22 mouse cellular contexts compared by ENCODE assay signal in genomic region chr16:19912582-19912981, GRCm38 (mm10).
DNase-seq lines count a peak whose midpoint lies in the region; ATAC-seq and TF ChIP-seq lines count a peak whose summit lies in the region.
"Had no signal": no experiment of that assay in that cellular context is flagged by ENCODE, and none has a peak within 500 bp of the region (broad histone marks: within the 10 kb centered on the region; RNA-seq: fewer than 3 reads in every experiment).

No protein-coding gene starts in this region.

- H3K4me3 ChIP-seq in liver, postnatal 0 days (ENCODE audit: low read depth, low read length): no peak overlapping the region
- H3K4me3 ChIP-seq in liver, embryonic 11.5 days (ENCODE audit: low read depth, low read length): no peak overlapping the region
- no peak overlapping the region for H3K4me3 ChIP-seq in brown adipose tissue, adult 24 weeks (ENCODE audit: insufficient read depth, low read depth, low read length)
- H3K4me3 ChIP-seq in forebrain, embryonic 14.5 days (ENCODE audit: low read depth, low read length): no peak overlapping the region
- H3K4me3 ChIP-seq: embryonic facial prominence, embryonic 15.5 days; erythroblast, embryonic 14.5 days; heart, embryonic 13.5 days; hindbrain, embryonic 12.5 days had no signal

- H3K36me3 ChIP-seq in liver, postnatal 0 days (replicated peaks; ENCODE audit: insufficient read depth, low read length): no peaks in the 10 kb centered on the region
- no peaks in the 10 kb centered on the region for H3K36me3 ChIP-seq in liver, embryonic 11.5 days (ENCODE audit: control insufficient read depth, insufficient read depth, low read length)
- no peaks in the 10 kb centered on the region for H3K36me3 ChIP-seq in forebrain, embryonic 14.5 days (ENCODE audit: control insufficient read depth, insufficient read depth, low read length)
- H3K36me3 ChIP-seq: embryonic facial prominence, embryonic 15.5 days; heart, embryonic 13.5 days; hindbrain, embryonic 12.5 days had no signal

- TF ChIP-seq CTCF in liver, postnatal 0 days (IDR thresholded peaks at IDR 0.05; ENCODE audit: low read depth): no peak

- H3K4me1 ChIP-seq in liver, postnatal 0 days (ENCODE audit: insufficient read depth): 0 out of 2 replicates have a peak, but pooled peaks cover 5% of the 10 kb centered on the region
- no peaks in the 10 kb centered on the region for H3K4me1 ChIP-seq in liver, embryonic 11.5 days (replicated peaks; ENCODE audit: control insufficient read depth, insufficient read depth, low read length)
- peaks cover 6% of the 10 kb centered on the region for H3K4me1 ChIP-seq in brown adipose tissue, adult 24 weeks (ENCODE audit: control insufficient read depth, insufficient read depth, insufficient read length, low read length)
- H3K4me1 ChIP-seq in forebrain, embryonic 14.5 days (ENCODE audit: control insufficient read depth, insufficient read depth, low read length): no peaks in the 10 kb centered on the region
- H3K4me1 ChIP-seq: embryonic facial prominence, embryonic 15.5 days; heart, embryonic 13.5 days; hindbrain, embryonic 12.5 days had no signal

- H3K27ac ChIP-seq in liver, postnatal 0 days (ENCODE audit: low read depth): peak overlapping the region; percentile 39; the same call in 1 of the 2 replicates
- no peak overlapping the region for H3K27ac ChIP-seq in liver, embryonic 11.5 days (ENCODE audit: low read depth, low read length)
- peak overlapping the region; percentile 31 for H3K27ac ChIP-seq in brown adipose tissue, adult 24 weeks (replicated peaks; ENCODE audit: low read depth, low read length)
- no peak overlapping the region for H3K27ac ChIP-seq in forebrain, embryonic 14.5 days (ENCODE audit: low read depth, low read length)
- H3K27ac ChIP-seq: embryonic facial prominence, embryonic 15.5 days; heart, embryonic 13.5 days; hindbrain, embryonic 12.5 days had no signal

- WGBS in liver, postnatal 0 days (ENCODE audit: insufficient replicate concordance): 38% methylated on average over 2 of the region's 2 CpGs
- WGBS in liver, embryonic 11.5 days: 51% methylated on average over 2 of the region's 2 CpGs
- WGBS in forebrain, embryonic 14.5 days: 86% methylated on average over 2 of the region's 2 CpGs

- TF ChIP-seq EP300 in liver, postnatal 0 days (IDR thresholded peaks at IDR 0.05; ENCODE audit: low read depth): no peak

- no peak overlapping the region for H3K9ac ChIP-seq in liver, postnatal 0 days (replicated peaks)
- H3K9ac ChIP-seq in liver, embryonic 11.5 days (ENCODE audit: low read depth, low read length): no peak overlapping the region
- H3K9ac ChIP-seq in forebrain, embryonic 14.5 days (ENCODE audit: low read length): no peak overlapping the region
- H3K9ac ChIP-seq: embryonic facial prominence, embryonic 15.5 days; forebrain, postnatal 0 days; heart, embryonic 13.5 days; hindbrain, embryonic 12.5 days had no signal

- ATAC-seq in liver, postnatal 0 days: no peak
- ATAC-seq in liver, embryonic 11.5 days (replicated peaks; ENCODE audit: low FRiP score): no peak
- ATAC-seq in megakaryocyte, adult 5-6 weeks (ENCODE audit: poor library complexity, severe bottlenecking): peak; percentile 59
- ATAC-seq in forebrain, embryonic 14.5 days: no peak
- ATAC-seq: forebrain, postnatal 0 days; hindbrain, embryonic 16.5 days; inflammation-experienced regulatory T-cells, adult 6 months had no signal

- no peak for DNase-seq in liver, postnatal 0 days
- no peak for DNase-seq in liver, embryonic 11.5 days (ENCODE audit: low spot score)
- no peak for DNase-seq in left cerebral cortex, postnatal 10 days (ENCODE audit: extremely low spot score in 1 of 2, low spot score in 2 of 2)
- DNase-seq in thymus, postnatal 4 days: no peak
- no peak for DNase-seq in forebrain, embryonic 14.5 days (ENCODE audit: low spot score)
- DNase-seq: adrenal gland, postnatal 10 days; cerebellum, adult 2 months; cerebellum, postnatal 10 days; embryo, embryonic 11 days; forebrain, postnatal 0 days; gastrocnemius, postnatal 14 days; heart, adult 11 months; heart, postnatal 36 days had no signal

- H3K27me3 ChIP-seq in liver, postnatal 0 days (ENCODE audit: insufficient read depth, low read length): no peaks in the 10 kb centered on the region
- no peaks in the 10 kb centered on the region for H3K27me3 ChIP-seq in liver, embryonic 11.5 days (replicated peaks; ENCODE audit: control insufficient read depth, insufficient read depth, low read length)
- H3K27me3 ChIP-seq in forebrain, embryonic 14.5 days (replicated peaks; ENCODE audit: control insufficient read depth, insufficient read depth, low read length): no peaks in the 10 kb centered on the region
- H3K27me3 ChIP-seq: CH12.LX; embryonic facial prominence, embryonic 15.5 days; heart, embryonic 13.5 days; hindbrain, embryonic 12.5 days had no signal

- H3K9me3 ChIP-seq in liver, postnatal 0 days (ENCODE audit: low read length): no peaks in the 10 kb centered on the region
- H3K9me3 ChIP-seq in liver, embryonic 11.5 days (ENCODE audit: control insufficient read depth, low read length): no peaks in the 10 kb centered on the region
- H3K9me3 ChIP-seq in forebrain, embryonic 14.5 days (replicated peaks; ENCODE audit: control insufficient read depth, low read length): no peaks in the 10 kb centered on the region
- H3K9me3 ChIP-seq: embryonic facial prominence, embryonic 15.5 days; heart, embryonic 13.5 days; hindbrain, embryonic 12.5 days had no signal

- no peak overlapping the region for H3K4me2 ChIP-seq in liver, postnatal 0 days (ENCODE audit: low read depth, low read length)
- H3K4me2 ChIP-seq in liver, embryonic 11.5 days: no peak overlapping the region
- H3K4me2 ChIP-seq in forebrain, embryonic 14.5 days (ENCODE audit: low read length): no peak overlapping the region
- H3K4me2 ChIP-seq: embryonic facial prominence, embryonic 15.5 days; heart, embryonic 13.5 days; hindbrain, embryonic 12.5 days had no signal

- intact Hi-C loops in left cerebral cortex, postnatal 10 days (cut with DNase I): no loop called here

Comparison
In these comparisons a context has a peak if more than half of its experiments do, and no peak if none do; other contexts are left out.
1. H3K27ac ChIP-seq: peak in liver, postnatal 0 days (single experiment) and brown adipose tissue, adult 24 weeks (single experiment); none in liver, embryonic 11.5 days (single experiment) and forebrain, embryonic 14.5 days (single experiment).